Mouse (Mus musculus): ENCODE results near the gene Wars. TPM values are rescaled to one million over a fixed set of nuclear protein-coding genes. Genes with fewer than 3 reads are reported as not detected.

Wars gene
- polyA plus RNA-seq, 1 experiment from 2014 or later, result 140 TPM

DNA sequence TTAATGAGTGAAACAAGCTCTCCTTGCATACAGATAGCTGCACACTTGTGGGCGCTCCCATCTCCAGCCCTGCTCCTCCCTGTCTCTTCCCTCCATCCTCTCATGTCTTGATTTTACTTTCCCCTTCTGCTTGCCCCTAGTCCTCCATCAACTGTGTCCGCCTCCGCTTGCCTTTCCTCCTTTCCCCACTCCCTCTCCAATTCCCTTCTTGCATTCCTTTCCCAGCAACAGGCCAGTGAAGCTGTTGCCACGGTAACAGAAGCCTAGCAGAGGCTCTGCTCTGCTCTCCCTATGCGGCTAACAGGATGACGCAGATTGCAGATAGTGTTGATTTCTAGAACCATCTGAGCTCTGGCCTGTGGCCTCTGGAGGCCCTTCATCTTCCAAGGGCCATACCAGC lies 21.9 kb upstream of the Wars start:
- ATAC-seq (replicated peaks; ENCODE audit: low FRiP score), result peak; percentile 67
- no peak overlapping the region for H3K4me3 ChIP-seq (ENCODE audit: low read depth, low read length)
- WGBS, result 22% methylated on average over 6 of the region's 6 CpGs

DNA sequence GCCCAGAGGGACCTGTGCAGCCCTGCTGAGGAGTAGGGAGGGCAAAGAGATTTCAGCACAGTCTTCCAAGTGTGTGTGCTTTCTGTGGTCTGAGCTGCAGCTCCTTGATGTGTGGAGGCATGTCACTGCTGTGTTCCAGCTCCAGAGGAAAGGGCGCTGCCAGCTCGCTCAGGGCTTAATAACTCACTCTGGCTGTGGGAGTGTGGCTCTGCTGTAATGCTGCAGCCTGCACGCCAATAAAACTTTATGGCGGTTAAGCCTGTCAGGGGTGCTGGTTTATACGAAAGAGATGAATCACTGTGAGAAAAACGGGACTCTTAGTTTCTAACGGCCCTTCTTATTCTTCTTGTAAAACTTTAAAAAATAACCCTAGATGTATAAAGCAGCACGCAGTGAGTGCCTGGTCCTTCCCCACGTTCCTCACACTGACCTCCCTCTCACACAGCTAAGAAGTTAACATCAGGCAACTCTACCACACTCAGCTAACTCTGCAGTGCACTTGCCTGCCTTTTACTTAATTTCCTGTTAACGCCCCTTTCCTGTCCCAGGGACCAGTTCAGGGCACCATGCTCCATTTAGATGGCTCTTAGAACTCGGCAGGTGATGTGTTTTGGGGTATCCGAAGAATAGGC lies 20.9 kb upstream of the Wars start:
- H3K4me1 ChIP-seq (replicated peaks; ENCODE audit: control insufficient read depth, insufficient read depth, low read length), result peaks cover 45% of the 10 kb centered on the region
- H3K27me3 ChIP-seq (ENCODE audit: control insufficient read depth, insufficient read depth, low read length), result no peaks in the 10 kb centered on the region
- no peak overlapping the region for H3K27ac ChIP-seq (ENCODE audit: low read depth, low read length)
- H3K4me3 ChIP-seq (ENCODE audit: low read depth, low read length), result no peak overlapping the region
- 72% methylated on average over 12 of the region's 12 CpGs for WGBS
- DNase-seq (ENCODE audit: low spot score), result no peak
- no peak overlapping the region for H3K4me2 ChIP-seq (ENCODE audit: low read depth, low read length, severe bottlenecking)
- H3K36me3 ChIP-seq (ENCODE audit: control insufficient read depth, insufficient read depth, low read length), result no peaks in the 10 kb centered on the region
- no peaks in the 10 kb centered on the region for H3K9me3 ChIP-seq (ENCODE audit: control insufficient read depth, low read length)
- ATAC-seq (replicated peaks; ENCODE audit: low FRiP score), result no peak
- H3K9ac ChIP-seq (ENCODE audit: low read length), result no peak overlapping the region

More for the DNA sequence above, 21.9 kb upstream of the Wars start:
- H3K9me3 ChIP-seq (ENCODE audit: control insufficient read depth, low read length), result no peaks in the 10 kb centered on the region
- no peaks in the 10 kb centered on the region for H3K36me3 ChIP-seq (ENCODE audit: control insufficient read depth, insufficient read depth, low read length)
- no peak overlapping the region for H3K9ac ChIP-seq (ENCODE audit: low read length)
- DNase-seq (ENCODE audit: low spot score), result peak; percentile 73
- no peak overlapping the region for H3K27ac ChIP-seq (ENCODE audit: low read depth, low read length)
- H3K27me3 ChIP-seq (ENCODE audit: control insufficient read depth, insufficient read depth, low read length), result no peaks in the 10 kb centered on the region
- peaks cover 45% of the 10 kb centered on the region for H3K4me1 ChIP-seq (replicated peaks; ENCODE audit: control insufficient read depth, insufficient read depth, low read length)
- no peak overlapping the region for H3K4me2 ChIP-seq (ENCODE audit: low read depth, low read length, severe bottlenecking)

DNA sequence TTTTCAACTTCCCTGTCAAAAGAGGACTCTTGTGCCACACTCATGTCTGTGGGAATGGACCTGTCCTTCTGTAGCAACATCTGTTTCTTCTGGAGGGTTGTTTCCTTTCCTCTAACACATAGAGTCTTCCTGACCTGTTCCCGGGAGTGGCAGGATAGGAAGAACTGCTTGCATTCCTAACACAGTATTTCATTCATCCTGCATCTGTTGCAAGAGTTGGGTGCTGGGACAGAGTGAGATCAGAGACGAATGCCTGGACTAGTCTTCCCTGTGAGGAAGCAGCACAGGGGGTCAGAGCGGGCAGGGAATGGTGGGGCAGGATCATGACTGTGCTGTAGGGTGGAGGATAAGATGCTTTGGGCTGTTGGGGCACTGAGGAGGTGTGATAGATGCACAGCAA lies 20.2 kb upstream of the Wars start:
- no peak overlapping the region for H3K4me3 ChIP-seq (ENCODE audit: low read depth, low read length)
- DNase-seq (ENCODE audit: low spot score) (no peak), ATAC-seq (replicated peaks; ENCODE audit: low FRiP score) (no peak)
- no peak overlapping the region for H3K4me2 ChIP-seq (ENCODE audit: low read depth, low read length, severe bottlenecking)
- H3K4me1 ChIP-seq (replicated peaks; ENCODE audit: control insufficient read depth, insufficient read depth, low read length), result peaks cover 45% of the 10 kb centered on the region
- no peaks in the 10 kb centered on the region for H3K36me3 ChIP-seq (ENCODE audit: control insufficient read depth, insufficient read depth, low read length)
- WGBS, result 55% methylated on average over 3 of the region's 3 CpGs
- no peak overlapping the region for H3K27ac ChIP-seq (ENCODE audit: low read depth, low read length)
- H3K27me3 ChIP-seq (ENCODE audit: control insufficient read depth, insufficient read depth, low read length), result no peaks in the 10 kb centered on the region
- H3K9ac ChIP-seq (ENCODE audit: low read length), result no peak overlapping the region; the same call in 1 of the 2 replicates
- no peaks in the 10 kb centered on the region for H3K9me3 ChIP-seq (ENCODE audit: control insufficient read depth, low read length)

- Histone ChIP-seq H3K4me3 (ENCODE audit: low read depth, low read length) (no peak overlapping the region), H3K4me2 (ENCODE audit: low read depth, low read length, severe bottlenecking) (no peak overlapping the region), H3K9ac (ENCODE audit: low read length) (no peak overlapping the region), H3K27me3 (ENCODE audit: control insufficient read depth, insufficient read depth, low read length) (no peaks in the 10 kb centered on the region), H3K27ac (ENCODE audit: low read depth, low read length) (no peak overlapping the region), H3K4me1 (replicated peaks; ENCODE audit: control insufficient read depth, insufficient read depth, low read length) (peaks cover 38% of the 10 kb centered on the region), H3K9me3 (ENCODE audit: control insufficient read depth, low read length) (no peaks in the 10 kb centered on the region), H3K36me3 (ENCODE audit: control insufficient read depth, insufficient read depth, low read length) (no peaks in the 10 kb centered on the region)
- no peak for ATAC-seq (replicated peaks; ENCODE audit: low FRiP score)
- 88% methylated on average over 2 of the region's 2 CpGs for WGBS
- DNase-seq (ENCODE audit: low spot score), result no peak
These were observed 18.5 kb upstream of the Wars start for GRCm38 (mm10) chr12:108912442-108912841.

DNA sequence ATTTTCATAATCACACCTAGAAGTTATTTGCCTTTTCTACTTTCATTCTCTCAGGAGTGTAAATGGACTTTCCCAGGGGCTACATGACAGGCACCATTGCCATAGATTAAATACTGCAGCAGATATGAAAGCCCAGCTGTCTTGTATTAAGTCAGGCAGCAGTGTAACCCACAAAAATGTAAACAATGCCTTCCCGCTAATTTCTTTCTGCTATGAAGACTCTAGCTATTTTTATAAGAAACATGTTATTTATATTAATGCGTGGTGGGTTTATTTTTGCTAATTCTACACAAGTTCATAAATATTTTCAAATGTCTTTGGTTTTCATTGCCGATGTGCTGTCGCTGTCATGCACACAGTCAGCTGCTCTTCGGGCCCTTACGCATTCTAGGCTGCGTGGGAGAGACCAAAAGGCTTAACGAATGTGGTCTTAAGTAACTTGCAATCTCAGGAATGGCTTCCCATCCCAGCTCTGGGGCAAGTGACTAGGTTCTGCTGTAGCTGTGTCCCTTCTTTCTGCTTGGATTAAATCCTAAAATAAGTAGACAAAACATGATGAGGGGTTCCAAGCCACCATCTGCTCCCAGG lies 16.0 kb upstream of the Wars start:
- Histone ChIP-seq H3K27me3 (ENCODE audit: control insufficient read depth, insufficient read depth, low read length) (no peaks in the 10 kb centered on the region), H3K4me3 (ENCODE audit: low read depth, low read length) (no peak overlapping the region), H3K36me3 (ENCODE audit: control insufficient read depth, insufficient read depth, low read length) (no peaks in the 10 kb centered on the region), H3K9me3 (ENCODE audit: control insufficient read depth, low read length) (no peaks in the 10 kb centered on the region), H3K9ac (ENCODE audit: low read length) (no peak overlapping the region), H3K27ac (ENCODE audit: low read depth, low read length) (no peak overlapping the region), H3K4me1 (replicated peaks; ENCODE audit: control insufficient read depth, insufficient read depth, low read length) (peaks cover 25% of the 10 kb centered on the region), H3K4me2 (ENCODE audit: low read depth, low read length, severe bottlenecking) (no peak overlapping the region)
- ATAC-seq (replicated peaks; ENCODE audit: low FRiP score) (no peak), DNase-seq (ENCODE audit: low spot score) (no peak)
- WGBS, result 89% methylated on average over 8 of the region's 8 CpGs

- H3K9me3 ChIP-seq (ENCODE audit: control insufficient read depth, low read length), result no peaks in the 10 kb centered on the region
- H3K4me1 ChIP-seq (replicated peaks; ENCODE audit: control insufficient read depth, insufficient read depth, low read length), result peaks cover 6% of the 10 kb centered on the region; the same call in 1 of the 2 replicates
- H3K36me3 ChIP-seq (ENCODE audit: control insufficient read depth, insufficient read depth, low read length), result no peaks in the 10 kb centered on the region
- no peak overlapping the region for H3K4me3 ChIP-seq (ENCODE audit: low read depth, low read length)
- no peak overlapping the region for H3K9ac ChIP-seq (ENCODE audit: low read length)
- DNase-seq (ENCODE audit: low spot score) (no peak), ATAC-seq (replicated peaks; ENCODE audit: low FRiP score) (no peak)
- no peaks in the 10 kb centered on the region for H3K27me3 ChIP-seq (ENCODE audit: control insufficient read depth, insufficient read depth, low read length)
- H3K27ac ChIP-seq (ENCODE audit: low read depth, low read length), result no peak overlapping the region
- 70% methylated on average over 12 of the region's 12 CpGs for WGBS
- H3K4me2 ChIP-seq (ENCODE audit: low read depth, low read length, severe bottlenecking), result no peak overlapping the region
These were observed 12.4 kb upstream of the Wars start for GRCm38 (mm10) chr12:108906398-108906797.

DNA sequence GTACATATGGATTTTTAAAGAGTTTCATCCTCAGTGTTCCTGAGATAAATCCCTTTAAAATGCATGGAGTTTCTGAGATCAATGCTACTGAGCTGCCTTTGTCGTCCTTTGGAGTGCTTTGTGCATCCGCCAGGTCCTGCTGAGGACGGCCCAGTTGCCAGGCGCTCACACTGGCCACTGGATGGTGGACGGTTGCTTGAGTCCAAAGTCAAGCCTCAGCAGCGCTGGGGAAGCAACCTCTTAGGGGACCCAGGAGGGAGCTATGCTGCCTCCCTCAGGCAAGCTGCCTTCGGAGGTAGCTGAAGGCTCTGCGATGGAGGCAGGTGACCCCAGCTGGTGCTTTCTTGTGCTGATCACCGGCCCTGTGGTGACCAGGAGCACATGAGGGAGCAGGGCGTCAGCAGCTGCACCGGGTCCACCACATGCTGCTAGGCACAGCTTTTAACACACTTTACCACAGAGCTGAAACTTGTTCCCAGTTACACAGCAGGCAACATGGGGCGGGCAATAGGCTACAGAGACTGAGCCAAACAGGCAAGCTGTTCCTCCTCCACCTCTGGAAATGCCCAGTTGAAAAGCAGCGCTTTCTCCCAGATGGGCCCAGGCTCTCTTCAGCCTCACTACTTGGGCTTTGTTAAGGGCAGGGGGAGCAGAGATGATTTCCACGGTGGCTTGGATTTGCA lies 11.8 kb upstream of the Wars start:
- Histone ChIP-seq H3K9ac (ENCODE audit: low read length) (no peak overlapping the region), H3K4me3 (ENCODE audit: low read depth, low read length) (no peak overlapping the region), H3K27ac (ENCODE audit: low read depth, low read length) (peak overlapping the region; percentile 8; the same call in 1 of the 2 replicates), H3K9me3 (ENCODE audit: control insufficient read depth, low read length) (no peaks in the 10 kb centered on the region), H3K4me1 (replicated peaks; ENCODE audit: control insufficient read depth, insufficient read depth, low read length) (peaks cover 5% of the 10 kb centered on the region; the same call in 1 of the 2 replicates), H3K27me3 (ENCODE audit: control insufficient read depth, insufficient read depth, low read length) (no peaks in the 10 kb centered on the region), H3K4me2 (ENCODE audit: low read depth, low read length, severe bottlenecking) (no peak overlapping the region), H3K36me3 (ENCODE audit: control insufficient read depth, insufficient read depth, low read length) (no peaks in the 10 kb centered on the region)
- ATAC-seq (replicated peaks; ENCODE audit: low FRiP score), result 0 out of 2 replicates have a peak, but pooled peaks have one; percentile 13
- WGBS, result 28% methylated on average over 14 of the region's 14 CpGs
- no peak for DNase-seq (ENCODE audit: low spot score)

- WGBS, result 57% methylated on average over 8 of the region's 8 CpGs
These were observed 10.3 kb upstream of the Wars start for GRCm38 (mm10) chr12:108904276-108904653.

More at GRCm38 (mm10) chr12:108904276-108904653, 10.3 kb upstream of the Wars start:
- Histone ChIP-seq H3K27me3 (ENCODE audit: control insufficient read depth, insufficient read depth, low read length) (no peaks in the 10 kb centered on the region), H3K9me3 (ENCODE audit: control insufficient read depth, low read length) (no peaks in the 10 kb centered on the region), H3K4me3 (ENCODE audit: low read depth, low read length) (no peak overlapping the region), H3K4me1 (replicated peaks; ENCODE audit: control insufficient read depth, insufficient read depth, low read length) (peaks cover 5% of the 10 kb centered on the region; the same call in 1 of the 2 replicates), H3K4me2 (ENCODE audit: low read depth, low read length, severe bottlenecking) (no peak overlapping the region), H3K27ac (ENCODE audit: low read depth, low read length) (no peak overlapping the region), H3K9ac (ENCODE audit: low read length) (no peak overlapping the region), H3K36me3 (ENCODE audit: control insufficient read depth, insufficient read depth, low read length) (no peaks in the 10 kb centered on the region)
- no peak for DNase-seq (ENCODE audit: low spot score)
- no peak for ATAC-seq (replicated peaks; ENCODE audit: low FRiP score)
